ENCODE assay signal across 8 mouse cellular contexts in the genomic region with DNA sequence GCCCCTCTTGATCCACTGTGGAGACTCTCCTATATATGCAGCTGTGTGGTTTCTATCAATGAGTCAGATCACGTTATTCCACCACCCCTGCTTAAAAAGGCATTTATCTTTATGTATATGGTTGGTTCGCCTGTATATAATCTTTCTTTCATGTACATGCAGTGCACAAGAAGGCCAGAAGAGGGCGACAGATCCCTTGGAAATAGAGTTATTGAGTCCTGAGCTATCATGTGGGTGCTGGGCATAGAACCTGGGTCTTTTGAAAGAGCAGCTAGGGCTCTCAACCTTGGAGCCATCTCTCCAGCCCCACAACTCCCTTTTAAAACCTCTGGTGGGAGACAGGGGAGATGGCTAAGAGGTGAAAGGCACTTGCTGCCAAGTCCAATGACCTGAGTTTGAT. TPM values are rescaled to one million over a fixed set of nuclear protein-coding genes. Genes with fewer than 3 reads are reported as not detected.
DNase-seq lines count a peak whose midpoint lies in the region; ATAC-seq and TF ChIP-seq lines count a peak whose summit lies in the region.

No protein-coding gene starts in this region.

- no peak for ATAC-seq in limb, embryonic 11.5 days (ENCODE audit: insufficient number of reproducible peaks, low FRiP score, low TSS enrichment, low read depth)

- H3K9me3 ChIP-seq in limb, embryonic 11.5 days (ENCODE audit: control insufficient read depth, low read length): no peaks in the 10 kb centered on the region
- no peaks in the 10 kb centered on the region for H3K9me3 ChIP-seq in limb, embryonic 10.5 days (replicated peaks)

- no peak for TF ChIP-seq POLR2A in small intestine, adult 2 months (IDR thresholded peaks at IDR 0.05; ENCODE audit: low read depth, low read length)

- no peaks in the 10 kb centered on the region for H3K36me3 ChIP-seq in limb, embryonic 11.5 days (ENCODE audit: control insufficient read depth, insufficient read depth, low read length)
- H3K36me3 ChIP-seq in limb, embryonic 10.5 days: no peaks in the 10 kb centered on the region
- H3K36me3 ChIP-seq in small intestine, adult 2 months (ENCODE audit: control insufficient read depth, insufficient read depth, low read length): no peaks in the 10 kb centered on the region

- no peak overlapping the region for H3K4me2 ChIP-seq in limb, embryonic 11.5 days (ENCODE audit: low read depth, severe bottlenecking)

- H3K4me1 ChIP-seq in limb, embryonic 11.5 days (ENCODE audit: control insufficient read depth, insufficient read depth, low read length): no peaks in the 10 kb centered on the region
- H3K4me1 ChIP-seq in limb, embryonic 10.5 days: no peaks in the 10 kb centered on the region
- no peaks in the 10 kb centered on the region for H3K4me1 ChIP-seq in small intestine, adult 2 months (ENCODE audit: control insufficient read depth, insufficient read depth, insufficient read length, low read length)

- WGBS in limb, embryonic 11.5 days: 30% methylated on average over 3 of the region's 3 CpGs
- 40% methylated on average over 3 of the region's 3 CpGs for WGBS in limb, embryonic 10.5 days
- WGBS in small intestine, adult 2 months: 17% methylated on average over 3 of the region's 3 CpGs

- DNase-seq in adrenal gland, postnatal 10 days: peak; percentile 28
- no peak for DNase-seq in adrenal gland, adult 2 months
- peak; percentile 29 for DNase-seq in limb, embryonic 11.5 days (ENCODE audit: low spot score)
- DNase-seq in limb, embryonic 10.5 days (ENCODE audit: low spot score): no peak
- DNase-seq in c-Kit-positive CD71-positive TER-119-negative erythroid progenitor cells, embryonic 14.5 days (ENCODE audit: low read depth): peak; percentile 15
- no peak for DNase-seq in frontal cortex, postnatal 14 days (ENCODE audit: low spot score in 2 of 2)
- no peak for DNase-seq in yolk sac, embryonic 10.5 days (ENCODE audit: low spot score)

- H3K27ac ChIP-seq in limb, embryonic 11.5 days (replicated peaks; ENCODE audit: low read depth, low read length): no peak overlapping the region
- no peak overlapping the region for H3K27ac ChIP-seq in limb, embryonic 10.5 days
- no peak overlapping the region for H3K27ac ChIP-seq in small intestine, adult 2 months (ENCODE audit: insufficient read depth, low read depth, low read length)

- H3K27me3 ChIP-seq in limb, embryonic 11.5 days (ENCODE audit: control insufficient read depth, insufficient read depth, low read length): no peaks in the 10 kb centered on the region
- no peaks in the 10 kb centered on the region for H3K27me3 ChIP-seq in limb, embryonic 10.5 days (ENCODE audit: low read depth, poor library complexity, severe bottlenecking)
- no peaks in the 10 kb centered on the region for H3K27me3 ChIP-seq in small intestine, adult 2 months (ENCODE audit: control insufficient read depth, insufficient read depth, low read length)

- TF ChIP-seq CTCF in small intestine, adult 2 months (IDR thresholded peaks at IDR 0.05; ENCODE audit: extremely low read depth, insufficient read length, insufficient replicate concordance, low read depth, low read length): peak; percentile 49; the same call in 1 of the 2 replicates

- H3K9ac ChIP-seq in limb, embryonic 11.5 days (ENCODE audit: low read length): no peak overlapping the region

- H3K4me3 ChIP-seq in limb, embryonic 11.5 days (ENCODE audit: low read depth, low read length): no peak overlapping the region
- H3K4me3 ChIP-seq in limb, embryonic 10.5 days: no peak overlapping the region
- H3K4me3 ChIP-seq in small intestine, adult 2 months (ENCODE audit: low read depth, low read length): no peak overlapping the region

RNA-seq across cellular contexts. Expression of a gene that starts 32.9 kb away (rescaled TPM):
- 100 to 1,000 TPM; 168 to 176 TPM for total RNA-seq in adrenal gland, postnatal 10 days (2021)
- total RNA-seq in adrenal gland, adult 2 months (2021): 100 to 1,000 TPM; 215 to 223 TPM
- 33.1 and 38.3 TPM in 2 replicates for polyA plus RNA-seq in adrenal gland, adult 2 months (2012; rRNA removed)
- polyA plus RNA-seq in limb, embryonic 11.5 days (2014; fragmentation: Nextera tagmentation; extraction: Ambion mirVana): 258 and 272 TPM in 2 replicates
- polyA plus RNA-seq in limb, embryonic 10.5 days (2016; fragmentation: Nextera tagmentation; extraction: Ambion mirVana): 217 and 241 TPM in 2 replicates
- polyA plus RNA-seq in small intestine, adult 2 months (2012; rRNA removed): 53.4 and 94.0 TPM in 2 replicates

Comparison
In these comparisons a context has a peak if more than half of its experiments do, and no peak if none do; other contexts are left out.
1. DNase-seq: peak in adrenal gland, postnatal 10 days (single experiment), limb, embryonic 11.5 days (single experiment) and c-Kit-positive CD71-positive TER-119-negative erythroid progenitor cells, embryonic 14.5 days (single experiment); none in adrenal gland, adult 2 months (single experiment), limb, embryonic 10.5 days (single experiment), frontal cortex, postnatal 14 days (0 of 2) and yolk sac, embryonic 10.5 days (single experiment).